Mouse (Mus musculus): ENCODE data around the gene Tll2. TPM values are rescaled to one million over a fixed set of nuclear protein-coding genes. Genes with fewer than 3 reads are reported as not detected.
A peak's percentile ranks its signal among the peaks of the same experiment; 100 is the strongest.

Tll2 gene
- polyA plus RNA-seq, 1 experiment from 2014 or later = 0.03 TPM

DNA sequence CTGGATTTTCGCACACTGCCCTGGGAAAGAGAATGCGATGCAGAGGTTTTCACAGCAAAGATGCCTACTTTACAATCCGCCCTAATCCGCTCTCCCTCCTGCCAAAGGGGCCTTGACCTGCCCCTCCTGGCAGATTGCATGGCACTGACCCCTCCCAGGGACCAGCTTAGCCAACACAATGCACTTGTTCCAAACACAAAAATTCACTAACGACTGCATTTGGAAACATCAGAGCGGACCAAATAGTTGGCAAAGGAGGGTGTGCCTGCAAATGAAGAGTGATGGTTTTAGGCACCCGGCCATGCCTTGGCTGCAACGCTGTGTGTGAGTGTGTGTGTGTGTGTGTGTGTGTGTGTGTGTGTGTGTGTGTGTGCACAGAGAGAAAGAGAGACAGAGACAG, 97.1 kb downstream of the Tll2 start:
- H3K9ac ChIP-seq = no peak overlapping the region
- H3K4me3 ChIP-seq (replicated peaks) = no peak overlapping the region
- H3K4me2 ChIP-seq = no peak overlapping the region
- no peaks in the 10 kb centered on the region for H3K9me3 ChIP-seq (replicated peaks)
- H3K36me3 ChIP-seq = no peaks in the 10 kb centered on the region
- no peak for ATAC-seq (replicated peaks; ENCODE audit: low FRiP score)
- peaks cover 22% of the 10 kb centered on the region; the same call in 1 of the 2 replicates for H3K27me3 ChIP-seq
- 74% methylated on average over 8 of the region's 8 CpGs for WGBS
- no peak overlapping the region for H3K27ac ChIP-seq
- peaks cover 14% of the 10 kb centered on the region for H3K4me1 ChIP-seq

DNA sequence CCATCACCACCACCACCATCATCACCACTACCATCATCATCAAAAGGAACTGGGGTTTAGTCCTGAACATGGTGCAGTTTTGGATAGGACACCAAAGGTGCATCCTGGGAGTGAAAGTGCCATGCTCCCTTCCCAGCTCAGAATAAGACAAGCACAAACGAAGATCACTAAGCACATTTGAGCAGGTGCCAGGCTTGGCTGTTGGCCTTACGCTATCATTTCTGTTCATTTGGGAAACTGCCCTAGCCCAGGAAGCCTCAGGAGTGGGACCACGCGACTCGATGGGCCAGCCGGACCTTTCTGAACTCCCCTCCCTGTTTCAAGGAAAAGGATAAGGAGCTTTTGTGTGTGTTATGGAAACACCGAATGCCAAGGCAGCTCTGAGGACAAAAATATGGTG, 98.0 kb downstream of the Tll2 start:
- no peaks in the 10 kb centered on the region for H3K36me3 ChIP-seq
- H3K4me1 ChIP-seq = peaks cover 14% of the 10 kb centered on the region
- no peak overlapping the region for H3K27ac ChIP-seq
- H3K9me3 ChIP-seq (replicated peaks) = no peaks in the 10 kb centered on the region
- H3K4me2 ChIP-seq = no peak overlapping the region
- H3K27me3 ChIP-seq = peaks cover 16% of the 10 kb centered on the region; the same call in 1 of the 2 replicates
- 89% methylated on average over 7 of the region's 7 CpGs for WGBS
- no peak overlapping the region for H3K4me3 ChIP-seq (replicated peaks)
- ATAC-seq (replicated peaks; ENCODE audit: low FRiP score) = no peak
- H3K9ac ChIP-seq = no peak overlapping the region

DNA sequence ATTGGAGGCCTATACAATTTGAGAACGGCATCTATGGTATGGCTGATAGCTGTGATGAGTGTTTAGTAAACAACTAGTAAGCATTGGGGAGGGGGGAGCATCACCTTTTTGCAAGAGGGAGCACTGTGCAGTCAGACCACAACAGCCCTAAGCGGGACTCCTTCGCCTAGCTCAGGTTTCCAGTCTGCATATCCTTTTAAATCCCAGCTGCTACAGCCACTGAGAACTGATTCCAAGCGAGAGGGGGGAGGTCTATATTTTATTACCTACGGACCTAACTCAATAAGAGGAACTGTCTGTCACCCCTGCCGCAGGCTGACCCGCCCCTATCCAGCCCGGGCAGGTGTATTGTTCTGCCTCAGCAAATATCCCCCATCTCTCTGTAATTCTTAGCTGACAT, 99.1 kb downstream of the Tll2 start:
- peaks cover 13% of the 10 kb centered on the region; the same call in 1 of the 2 replicates for H3K27me3 ChIP-seq
- no peak overlapping the region for H3K9ac ChIP-seq
- no peaks in the 10 kb centered on the region for H3K36me3 ChIP-seq
- 36% methylated on average over 8 of the region's 8 CpGs for WGBS
- no peak overlapping the region for H3K27ac ChIP-seq
- peaks cover 5% of the 10 kb centered on the region for H3K4me1 ChIP-seq
- H3K9me3 ChIP-seq (replicated peaks) = no peaks in the 10 kb centered on the region
- H3K4me3 ChIP-seq (replicated peaks) = no peak overlapping the region
- no peak for ATAC-seq (replicated peaks; ENCODE audit: low FRiP score)
- no peak overlapping the region for H3K4me2 ChIP-seq

DNA sequence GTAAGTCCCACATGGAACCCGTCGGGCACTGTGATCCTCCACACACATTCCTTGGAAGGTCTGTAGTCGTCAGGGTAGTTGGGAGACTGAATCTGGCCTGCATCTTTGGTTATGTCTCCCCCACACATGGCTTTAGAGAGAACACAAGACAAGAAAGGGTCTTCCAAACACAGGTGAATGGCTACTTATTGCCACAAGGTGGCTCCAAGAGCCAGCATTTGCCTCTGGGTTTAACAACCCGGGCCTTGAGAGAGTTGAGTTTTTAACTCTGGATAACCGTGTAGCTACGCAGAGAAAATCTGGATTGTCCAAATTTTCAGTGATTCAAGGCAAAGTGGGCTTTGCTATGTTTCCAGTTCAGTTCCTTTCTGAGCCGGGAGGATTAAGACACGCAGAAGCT, 101.7 kb downstream of the Tll2 start:
- Histone ChIP-seq H3K27me3 (0 out of 2 replicates have a peak, but pooled peaks cover 4% of the 10 kb centered on the region), H3K9me3 (replicated peaks) (no peaks in the 10 kb centered on the region), H3K9ac (no peak overlapping the region), H3K36me3 (no peaks in the 10 kb centered on the region), H3K4me1 (no peaks in the 10 kb centered on the region), H3K4me2 (no peak overlapping the region), H3K27ac (no peak overlapping the region), H3K4me3 (replicated peaks) (no peak overlapping the region)
- WGBS = 41% methylated on average over 8 of the region's 8 CpGs
- ATAC-seq (replicated peaks; ENCODE audit: low FRiP score) = no peak

DNA sequence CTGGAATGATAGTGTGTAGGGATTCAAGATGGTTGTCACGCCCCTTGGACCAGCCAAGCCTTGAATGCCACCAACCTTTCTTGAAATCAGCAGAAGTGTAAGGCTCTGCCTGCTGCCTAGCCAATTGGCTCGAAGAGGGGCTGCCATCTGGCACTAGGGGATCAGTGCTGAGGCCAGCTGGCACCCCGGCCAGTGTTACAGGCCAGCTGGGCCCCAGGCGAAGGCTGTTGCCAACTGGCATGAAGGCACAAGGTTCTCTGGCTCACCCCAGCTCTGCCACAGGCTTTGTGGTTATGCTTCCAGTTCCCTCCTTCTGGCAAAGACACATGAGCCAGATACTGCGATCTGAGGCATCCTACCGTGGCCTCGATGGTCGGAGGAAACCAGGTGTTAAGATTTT, 105.2 kb downstream of the Tll2 start:
- no peaks in the 10 kb centered on the region for H3K36me3 ChIP-seq
- 81% methylated on average over 8 of the region's 8 CpGs for whole genome bisulfite sequencing
- no peak overlapping the region for H3K9ac ChIP-seq
- H3K4me2 ChIP-seq = no peak overlapping the region
- H3K9me3 ChIP-seq (replicated peaks) = no peaks in the 10 kb centered on the region
- H3K27me3 ChIP-seq = no peaks in the 10 kb centered on the region
- no peak for ATAC-seq (replicated peaks; ENCODE audit: low FRiP score)
- H3K4me1 ChIP-seq = 0 out of 2 replicates have a peak, but pooled peaks cover 4% of the 10 kb centered on the region
- H3K4me3 ChIP-seq (replicated peaks) = no peak overlapping the region
- H3K27ac ChIP-seq = no peak overlapping the region

DNA sequence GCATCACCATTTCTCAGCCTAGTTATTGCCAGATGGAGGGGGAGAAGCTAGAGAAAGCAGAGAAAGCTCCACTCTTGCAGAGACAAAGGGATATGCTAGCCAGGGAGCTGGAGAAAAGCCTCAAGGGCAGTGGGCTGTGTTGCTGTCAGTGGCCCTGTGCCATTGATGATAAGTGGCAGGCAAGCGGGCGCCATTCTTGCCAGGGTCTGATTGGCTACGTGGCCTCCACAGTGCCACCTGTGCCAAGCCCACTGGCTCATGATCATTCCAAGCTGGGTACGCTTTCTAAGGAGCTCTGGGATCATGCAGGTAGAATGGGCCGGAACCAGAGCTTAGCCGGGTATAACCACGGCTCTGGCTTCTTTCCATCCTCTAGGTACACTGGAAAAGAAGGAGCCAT, 105.8 kb downstream of the Tll2 start:
- no peaks in the 10 kb centered on the region for H3K36me3 ChIP-seq
- ATAC-seq (replicated peaks; ENCODE audit: low FRiP score) = no peak
- 94% methylated on average over 7 of the region's 7 CpGs for WGBS
- no peaks in the 10 kb centered on the region for H3K9me3 ChIP-seq (replicated peaks)
- H3K9ac ChIP-seq = no peak overlapping the region
- no peak overlapping the region for H3K4me3 ChIP-seq (replicated peaks)
- H3K27ac ChIP-seq = no peak overlapping the region
- H3K27me3 ChIP-seq = no peaks in the 10 kb centered on the region
- H3K4me2 ChIP-seq = no peak overlapping the region
- 0 out of 2 replicates have a peak, but pooled peaks cover 4% of the 10 kb centered on the region for H3K4me1 ChIP-seq

DNA sequence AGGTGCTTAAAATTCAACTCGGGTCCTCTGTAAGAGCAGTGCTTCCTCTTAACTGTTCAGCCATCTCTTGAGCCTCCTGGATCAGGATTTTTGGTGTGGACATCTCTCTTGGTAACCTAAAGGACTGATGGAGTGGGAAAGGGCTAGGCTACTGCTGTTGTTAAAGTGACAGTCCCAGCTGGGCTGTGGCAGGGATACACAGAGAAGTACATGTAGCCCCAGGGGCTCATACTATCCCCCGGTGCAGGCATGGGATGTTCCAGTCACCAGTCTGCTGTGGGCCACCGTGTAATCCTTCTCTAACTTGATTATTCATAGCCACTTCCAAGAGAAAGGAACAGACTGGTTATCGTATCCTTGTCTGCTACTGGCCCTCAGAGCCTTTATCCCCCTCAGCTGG, 109.6 kb downstream of the Tll2 start:
- Histone ChIP-seq H3K9ac (no peak overlapping the region), H3K36me3 (no peaks in the 10 kb centered on the region), H3K27ac (no peak overlapping the region), H3K9me3 (replicated peaks) (no peaks in the 10 kb centered on the region), H3K4me2 (no peak overlapping the region), H3K27me3 (no peaks in the 10 kb centered on the region), H3K4me3 (replicated peaks) (no peak overlapping the region), H3K4me1 (0 out of 2 replicates have a peak, but pooled peaks cover 4% of the 10 kb centered on the region)
- ATAC-seq (replicated peaks; ENCODE audit: low FRiP score) = no peak
- WGBS = 77% methylated on average over 4 of the region's 4 CpGs

DNA sequence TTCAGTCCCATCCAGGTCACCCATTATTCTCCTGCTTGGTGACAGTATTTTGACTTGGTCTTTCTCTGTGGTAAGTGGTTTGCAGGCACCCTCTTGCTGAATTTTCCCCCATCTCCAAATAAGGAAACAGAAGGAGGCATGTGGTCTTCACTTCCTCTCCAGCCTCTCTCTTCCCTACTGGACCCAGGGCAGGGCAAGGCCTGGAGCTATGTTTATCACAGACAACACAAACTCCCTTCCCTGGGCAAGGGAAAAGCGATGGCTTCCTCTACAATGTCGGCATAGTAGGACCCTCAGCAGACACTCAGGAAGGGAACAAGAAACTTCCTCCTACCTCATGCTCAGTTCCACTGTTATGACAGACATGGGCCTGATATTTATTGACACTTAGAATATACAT, 114.7 kb downstream of the Tll2 start:
- no peak for ATAC-seq (replicated peaks; ENCODE audit: low FRiP score)
- H3K4me1 ChIP-seq = no peaks in the 10 kb centered on the region; the same call in 1 of the 2 replicates
- H3K36me3 ChIP-seq = no peaks in the 10 kb centered on the region
- WGBS = 69% methylated on average over 2 of the region's 2 CpGs
- no peak overlapping the region for H3K27ac ChIP-seq
- no peak overlapping the region for H3K4me2 ChIP-seq
- H3K4me3 ChIP-seq (replicated peaks) = no peak overlapping the region
- peaks cover 31% of the 10 kb centered on the region for H3K27me3 ChIP-seq
- H3K9me3 ChIP-seq (replicated peaks) = no peaks in the 10 kb centered on the region
- H3K9ac ChIP-seq = no peak overlapping the region

DNA sequence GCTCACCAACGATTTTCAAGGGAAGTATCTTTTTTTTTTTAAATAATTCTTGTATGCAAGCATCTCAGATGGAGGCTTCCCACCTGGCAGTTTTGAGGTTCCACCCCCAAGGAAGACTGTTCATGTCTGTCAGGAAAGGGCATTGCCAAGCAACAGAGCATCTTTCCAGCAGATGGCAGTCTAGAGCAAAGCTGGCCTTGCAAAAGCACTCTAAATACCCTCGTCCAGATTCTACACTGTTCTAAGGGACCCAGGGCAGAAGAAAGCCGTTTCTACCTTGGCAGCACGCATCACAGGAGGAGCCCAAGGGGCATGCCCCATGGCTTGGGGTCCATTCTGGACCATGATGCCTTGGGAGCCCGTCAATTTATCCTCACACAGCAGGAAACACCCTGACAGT, 116.8 kb downstream of the Tll2 start:
- Histone ChIP-seq H3K36me3 (no peaks in the 10 kb centered on the region), H3K9ac (no peak overlapping the region), H3K9me3 (replicated peaks) (no peaks in the 10 kb centered on the region), H3K27me3 (peaks cover 31% of the 10 kb centered on the region), H3K27ac (no peak overlapping the region), H3K4me1 (no peaks in the 10 kb centered on the region; the same call in 1 of the 2 replicates), H3K4me2 (no peak overlapping the region), H3K4me3 (replicated peaks) (no peak overlapping the region)
- WGBS = 12% methylated on average over 5 of the region's 5 CpGs
- ATAC-seq (replicated peaks; ENCODE audit: low FRiP score) = no peak

DNA sequence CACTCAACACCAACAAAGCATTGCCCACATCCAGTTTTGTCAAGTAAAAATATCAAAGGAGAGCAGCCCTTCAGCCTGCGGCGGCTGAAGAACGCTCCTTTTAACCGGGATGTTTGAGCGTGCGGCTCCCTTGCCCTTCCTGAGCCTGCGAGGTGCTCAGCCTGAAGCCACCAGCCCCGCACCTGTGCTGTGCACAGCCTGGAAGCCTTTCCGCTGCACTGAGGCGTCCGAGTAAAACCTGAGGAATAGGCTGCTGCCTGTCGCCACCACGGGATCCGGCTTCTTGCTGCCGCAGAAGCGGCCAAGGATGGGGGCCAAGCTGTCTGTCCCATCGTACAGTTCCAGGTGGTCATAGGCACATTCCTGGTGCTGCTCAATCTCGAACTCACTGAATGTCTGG, 118.1 kb downstream of the Tll2 start:
- WGBS = 43% methylated on average over 18 of the region's 18 CpGs
- Histone ChIP-seq H3K4me1 (no peaks in the 10 kb centered on the region; the same call in 1 of the 2 replicates), H3K4me3 (replicated peaks) (no peak overlapping the region), H3K4me2 (peak overlapping the region; percentile 45), H3K27ac (no peak overlapping the region), H3K27me3 (peaks cover 31% of the 10 kb centered on the region), H3K36me3 (no peaks in the 10 kb centered on the region), H3K9ac (no peak overlapping the region), H3K9me3 (replicated peaks) (no peaks in the 10 kb centered on the region)
- no peak for ATAC-seq (replicated peaks; ENCODE audit: low FRiP score)

DNA sequence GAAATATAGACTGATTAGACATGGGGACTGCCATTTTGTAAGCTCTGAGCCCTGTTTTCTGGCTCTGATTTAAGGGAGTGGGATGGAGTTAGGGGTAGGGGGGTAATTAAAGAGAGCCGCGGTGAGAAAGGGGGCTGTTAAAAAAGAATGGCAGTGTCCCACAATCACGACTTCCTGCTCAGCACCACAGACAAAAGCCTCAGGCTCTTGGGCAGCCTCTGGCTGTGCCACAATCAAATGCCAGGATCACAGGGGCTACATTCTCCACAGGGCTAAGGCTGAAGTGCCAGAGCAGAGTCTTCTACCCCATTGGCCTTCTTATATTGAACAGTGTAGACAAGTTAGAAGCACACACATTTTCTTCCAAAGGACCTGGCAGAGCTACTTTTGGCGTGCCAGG, 118.7 kb downstream of the Tll2 start:
- Histone ChIP-seq H3K9ac (no peak overlapping the region), H3K27ac (no peak overlapping the region), H3K4me3 (replicated peaks) (no peak overlapping the region), H3K4me2 (no peak overlapping the region), H3K27me3 (peaks cover 31% of the 10 kb centered on the region), H3K9me3 (replicated peaks) (no peaks in the 10 kb centered on the region), H3K4me1 (no peaks in the 10 kb centered on the region; the same call in 1 of the 2 replicates), H3K36me3 (no peaks in the 10 kb centered on the region)
- no peak for ATAC-seq (replicated peaks; ENCODE audit: low FRiP score)
- 29% methylated on average over 4 of the region's 4 CpGs for WGBS

DNA sequence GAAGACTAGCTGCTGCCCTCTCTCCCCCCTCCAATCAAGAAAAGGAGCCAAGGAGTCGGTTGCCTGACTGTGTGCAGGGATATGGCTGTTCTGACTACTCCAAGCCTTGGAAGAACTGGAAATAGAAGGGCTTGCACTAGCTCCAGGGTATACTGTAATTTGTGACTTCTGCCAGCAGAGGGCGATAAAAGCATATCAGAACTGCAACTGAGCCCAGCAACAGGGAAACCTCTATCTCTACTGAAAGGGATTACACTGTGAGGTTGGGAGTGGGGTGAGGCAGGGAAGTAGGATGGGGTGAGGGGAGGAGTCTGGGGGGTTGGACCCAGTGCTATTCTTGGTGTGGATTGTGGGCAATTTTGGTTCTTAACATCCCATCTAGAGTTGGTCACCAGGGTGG, 119.9 kb downstream of the Tll2 start:
- H3K4me2 ChIP-seq = no peak overlapping the region
- no peak; the same call in 1 of the 2 replicates for ATAC-seq (replicated peaks; ENCODE audit: low FRiP score)

DNA sequence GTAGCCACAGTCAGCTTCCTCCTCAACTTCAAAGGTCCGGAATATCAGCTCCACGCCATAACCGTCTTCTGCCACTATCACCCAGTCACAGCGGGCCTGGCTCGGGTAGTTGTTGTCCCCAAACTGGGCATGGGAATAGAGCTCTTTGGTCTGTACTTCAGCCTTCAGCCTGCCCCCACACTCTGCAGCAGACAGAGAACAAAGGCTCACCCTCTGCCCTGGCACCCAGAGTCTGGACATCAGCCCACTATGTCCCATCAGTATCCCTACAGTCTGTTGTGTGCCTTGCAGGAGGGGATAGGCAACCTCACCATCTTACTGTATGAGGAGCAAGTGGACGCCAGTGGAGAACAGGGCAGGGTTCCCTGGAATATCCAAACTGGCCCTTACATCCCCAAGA, 120.3 kb downstream of the Tll2 start:
- Histone ChIP-seq H3K4me1 (no peaks in the 10 kb centered on the region; the same call in 1 of the 2 replicates), H3K4me2 (no peak overlapping the region), H3K36me3 (no peaks in the 10 kb centered on the region), H3K4me3 (replicated peaks) (no peak overlapping the region), H3K9me3 (replicated peaks) (no peaks in the 10 kb centered on the region), H3K27ac (no peak overlapping the region), H3K9ac (no peak overlapping the region), H3K27me3 (peaks cover 31% of the 10 kb centered on the region)
- WGBS = 92% methylated on average over 6 of the region's 6 CpGs
- ATAC-seq (replicated peaks; ENCODE audit: low FRiP score) = no peak

More for the DNA sequence above, 119.9 kb downstream of the Tll2 start:
- WGBS = 6% methylated on average over 2 of the region's 2 CpGs
- no peak overlapping the region for H3K27ac ChIP-seq
- no peaks in the 10 kb centered on the region for H3K36me3 ChIP-seq
- H3K27me3 ChIP-seq = peaks cover 31% of the 10 kb centered on the region
- H3K9me3 ChIP-seq (replicated peaks) = no peaks in the 10 kb centered on the region
- no peak overlapping the region for H3K9ac ChIP-seq
- H3K4me3 ChIP-seq (replicated peaks) = no peak overlapping the region
- H3K4me1 ChIP-seq = no peaks in the 10 kb centered on the region; the same call in 1 of the 2 replicates
